Mouse (Mus musculus): Measurements from ENCODE around the gene Strn3.
"Not testable (repeated sequence)": the region's sequence is repeated elsewhere in the genome, so short reads cannot be mapped to it uniquely, and the experiment has no call there.

Strn3 gene

DNA sequence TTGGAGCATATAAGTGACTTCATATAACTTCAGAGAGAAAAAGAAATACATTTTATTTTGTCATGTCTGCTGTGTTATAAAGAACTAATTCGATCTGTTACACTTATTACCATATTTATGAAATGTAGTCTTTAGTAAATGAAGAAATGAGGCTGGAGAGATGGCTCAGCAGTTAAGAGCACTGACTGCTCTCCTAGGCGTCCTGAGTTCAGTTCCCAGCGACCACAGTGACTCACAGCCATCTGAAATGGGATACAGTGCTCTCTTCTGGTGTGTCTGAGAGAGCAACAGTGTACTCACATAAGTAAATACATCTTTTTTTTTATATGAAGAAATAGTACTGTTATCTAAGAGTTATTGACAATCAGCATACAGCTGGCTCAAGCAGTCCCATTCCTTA is 1.7 kb upstream of the Strn3 start:
- no peak for DNase-seq (ENCODE audit: low spot score)

DNA sequence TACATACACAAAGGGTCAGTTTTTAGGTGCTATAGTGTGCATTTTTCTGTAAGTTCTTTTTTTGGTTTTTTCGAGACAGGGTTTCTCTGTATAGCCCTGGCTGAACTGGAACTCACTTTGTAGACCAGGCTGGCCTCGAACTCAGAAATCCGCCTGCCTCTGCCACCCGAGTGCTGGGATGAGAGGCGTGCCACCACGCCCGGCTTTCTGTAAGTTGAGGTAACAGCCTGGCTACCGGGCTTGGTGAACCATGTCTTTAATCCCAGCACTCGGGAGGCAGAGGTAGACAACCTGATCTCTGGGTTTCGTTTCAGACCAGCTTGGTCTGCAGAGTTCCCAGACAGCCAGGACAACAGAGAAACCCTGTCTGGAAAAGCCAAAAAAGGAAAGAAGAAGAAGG is 1.2 kb upstream of the Strn3 start:
- not testable (repeated sequence) for DNase-seq (ENCODE audit: low spot score)

DNA sequence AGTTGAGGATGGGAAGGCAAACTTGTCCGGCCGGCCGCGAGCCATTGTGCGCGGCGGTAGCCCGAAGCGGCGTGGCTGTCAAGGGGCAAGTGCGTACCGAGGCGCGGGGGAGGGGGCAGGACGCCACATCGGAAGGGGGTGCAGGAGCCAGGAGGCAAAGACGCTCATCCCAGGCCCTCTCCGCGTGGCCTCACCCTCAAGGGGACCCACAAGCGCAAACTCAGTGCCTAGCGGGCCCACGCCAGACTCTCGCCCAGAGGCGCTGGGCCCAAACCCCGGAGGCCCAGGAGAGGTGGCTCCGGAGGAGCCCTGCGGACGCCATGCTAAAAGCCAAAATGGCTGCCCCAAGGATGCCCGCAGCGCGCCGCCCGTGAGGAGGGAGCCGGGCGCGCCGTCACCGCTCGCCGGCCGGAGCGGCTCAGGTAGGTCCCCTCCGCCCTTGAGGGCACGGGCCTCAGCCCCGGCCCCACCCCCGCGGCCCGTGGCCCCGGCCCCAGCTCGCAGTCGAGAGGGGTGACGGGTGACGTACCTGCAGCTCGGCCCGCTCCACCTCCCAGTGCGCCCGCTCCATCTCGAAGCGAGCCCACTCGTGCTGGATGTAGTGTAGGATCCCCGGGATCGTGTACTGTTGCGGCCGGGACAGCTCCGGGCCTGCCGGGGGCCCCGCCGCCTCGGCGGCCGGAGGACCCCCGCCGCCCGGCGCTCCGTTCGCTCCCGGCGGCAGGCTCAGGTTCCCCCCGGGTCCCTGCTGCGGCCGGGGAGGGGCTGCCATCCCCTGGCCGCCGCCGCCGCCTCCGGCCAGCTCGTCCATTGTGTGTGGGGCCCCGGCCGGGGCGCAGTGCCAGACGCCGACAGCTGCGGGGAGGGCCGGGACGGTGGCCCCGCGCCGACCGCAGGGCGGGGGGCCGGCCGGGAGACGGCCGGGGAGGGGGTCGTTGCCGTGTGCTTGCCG is 528 bp downstream of the Strn3 start, which contains the start of gene Ap4s1:
Ap4s1 (plus strand) TSS at position 141 of the 952 bp plus-strand sequence.
- peak; percentile 71 for DNase-seq (ENCODE audit: low spot score)

DNA sequence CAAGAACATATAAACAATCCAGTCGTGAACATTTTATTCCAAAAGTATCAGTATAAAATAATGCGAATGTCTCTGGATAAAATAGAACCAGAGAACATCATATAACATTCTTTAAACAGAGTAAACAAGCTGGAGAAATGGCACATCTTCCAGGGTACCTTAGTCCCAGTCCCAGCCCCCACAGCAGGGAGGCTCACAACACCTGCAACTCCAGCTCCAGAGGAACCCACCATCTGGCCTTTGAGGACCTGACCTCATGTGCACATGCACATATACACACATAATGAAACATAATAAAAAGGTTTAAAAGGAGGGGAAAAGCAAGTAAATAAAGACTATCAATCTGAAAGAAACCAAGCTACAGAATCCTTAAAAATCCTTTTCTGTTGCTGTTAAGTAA is 3.2 kb downstream of the Strn3 start:
- no peak for DNase-seq (ENCODE audit: low spot score)

DNA sequence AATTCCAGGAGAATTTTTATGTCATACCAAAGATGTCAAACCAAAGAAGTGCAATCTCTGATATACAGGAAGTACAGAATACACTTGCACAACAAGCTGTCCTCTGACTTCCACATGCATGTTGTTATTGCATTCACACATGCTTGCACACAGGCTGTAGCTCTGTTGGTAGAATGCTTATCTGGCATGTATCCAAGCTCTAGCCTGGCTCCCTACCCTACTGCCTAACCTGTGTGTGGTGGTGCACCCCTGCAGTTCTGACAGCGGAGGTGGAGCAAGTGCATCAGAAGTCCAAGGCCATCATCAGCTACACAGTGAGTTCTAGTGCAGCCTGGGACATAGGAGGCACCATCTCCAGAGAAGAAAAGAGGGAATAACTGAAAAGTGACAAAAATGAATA is 12.9 kb downstream of the Strn3 start:
- DNase-seq (ENCODE audit: low spot score) = no peak

DNA sequence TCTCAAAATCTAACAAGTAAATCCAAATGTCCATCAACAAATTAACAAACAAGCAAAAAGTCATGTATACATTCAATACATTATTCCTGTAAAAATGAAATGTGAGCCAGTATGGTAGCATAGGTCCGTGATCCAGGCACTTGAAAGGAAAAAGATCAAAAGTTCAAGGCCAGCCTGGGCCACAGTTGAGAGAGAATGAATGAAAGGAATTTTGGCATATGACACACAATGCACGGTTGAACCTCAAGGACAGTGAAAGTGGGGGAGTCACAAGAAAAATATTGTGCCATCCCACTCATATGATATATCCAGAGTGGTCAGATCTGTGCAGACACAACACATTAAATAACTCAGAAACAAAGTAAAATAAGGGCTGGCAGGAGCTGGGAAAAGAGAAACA is 15.3 kb downstream of the Strn3 start:
- no peak for DNase-seq (ENCODE audit: low spot score)

DNA sequence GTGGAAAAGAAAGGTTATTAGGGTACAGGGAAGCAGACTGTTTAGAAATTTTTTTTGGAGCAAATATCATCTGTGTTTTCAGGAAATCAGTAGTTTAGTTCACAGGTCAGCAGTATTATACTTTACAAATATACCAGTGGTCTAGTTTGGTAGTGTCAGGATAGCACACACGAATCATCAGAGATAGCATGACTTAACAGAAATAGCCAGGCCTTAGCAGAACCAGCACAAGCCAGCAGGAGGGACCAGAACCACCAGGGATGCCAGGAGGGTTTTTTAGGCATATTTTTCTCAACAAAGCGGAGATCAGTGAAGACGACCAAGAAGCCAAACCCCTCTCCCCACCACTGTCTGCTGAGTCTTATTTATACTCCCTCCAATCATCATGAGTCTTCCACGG is 18.4 kb downstream of the Strn3 start:
- no peak for DNase-seq (ENCODE audit: low spot score)

DNA sequence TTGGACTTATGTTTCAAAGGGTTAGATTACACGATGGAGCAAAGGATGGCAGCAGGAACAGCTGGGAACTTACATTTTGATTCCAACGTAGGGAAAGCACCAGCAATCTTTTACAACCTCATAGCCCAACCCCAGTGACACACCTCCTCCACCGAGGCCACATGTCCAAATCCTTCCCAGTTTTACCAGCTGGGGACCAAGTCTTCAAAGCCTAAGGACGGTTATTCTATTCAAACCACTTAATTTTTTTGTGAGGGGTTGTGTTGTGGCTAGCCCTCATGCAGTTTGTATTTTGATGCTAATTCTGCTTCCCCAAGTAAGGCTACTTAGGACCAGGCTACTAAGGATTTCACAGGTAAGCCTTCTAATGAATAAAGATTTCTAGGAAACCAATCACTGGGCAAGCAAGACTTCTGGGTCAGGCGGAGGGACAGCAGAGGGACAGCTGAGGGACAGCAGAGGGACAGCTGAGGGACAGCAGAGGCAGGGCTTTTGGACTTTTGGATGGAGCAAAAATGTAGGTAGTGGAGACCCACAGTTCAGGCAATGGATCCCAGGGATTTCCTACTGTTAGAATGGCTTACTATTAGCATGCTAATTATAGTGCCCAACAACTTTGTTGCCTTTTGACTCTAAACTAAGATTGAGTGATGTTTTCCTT is 20.3 kb downstream of the Strn3 start:
- no peak for DNase-seq (ENCODE audit: low spot score)

DNA sequence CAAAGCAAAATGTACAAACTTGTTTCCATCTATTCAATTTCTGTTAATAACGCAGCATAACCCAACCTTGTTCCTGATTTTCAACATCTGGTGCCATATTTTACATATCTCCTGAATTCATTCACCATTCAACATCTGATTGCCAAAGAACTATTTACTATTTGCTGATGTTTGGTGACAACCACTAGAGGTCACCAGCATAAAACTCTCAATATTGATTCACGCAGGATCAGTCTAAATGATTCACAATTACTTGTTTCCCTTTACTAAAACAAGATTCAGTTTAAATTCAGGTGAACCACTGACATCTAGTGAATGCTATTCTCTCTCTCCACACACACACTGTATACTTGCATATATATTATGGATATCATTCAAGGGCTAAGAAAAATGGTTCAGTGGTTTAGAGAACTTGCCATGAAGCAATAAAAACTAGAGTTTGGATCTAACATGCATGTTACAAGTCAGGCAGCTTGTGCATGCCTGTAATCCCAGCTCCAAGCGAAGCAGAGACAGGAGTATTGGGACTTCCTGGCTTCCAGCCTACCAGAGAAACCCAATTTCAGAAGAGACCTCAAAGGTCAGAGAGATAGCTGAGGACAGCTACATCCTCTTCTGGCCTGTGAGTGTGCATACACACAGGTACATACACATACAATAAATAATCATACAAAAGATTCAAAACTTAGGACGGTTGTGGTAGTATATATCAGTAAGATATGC is 24.8 kb downstream of the Strn3 start:
- no peak for DNase-seq (ENCODE audit: low spot score)

DNA sequence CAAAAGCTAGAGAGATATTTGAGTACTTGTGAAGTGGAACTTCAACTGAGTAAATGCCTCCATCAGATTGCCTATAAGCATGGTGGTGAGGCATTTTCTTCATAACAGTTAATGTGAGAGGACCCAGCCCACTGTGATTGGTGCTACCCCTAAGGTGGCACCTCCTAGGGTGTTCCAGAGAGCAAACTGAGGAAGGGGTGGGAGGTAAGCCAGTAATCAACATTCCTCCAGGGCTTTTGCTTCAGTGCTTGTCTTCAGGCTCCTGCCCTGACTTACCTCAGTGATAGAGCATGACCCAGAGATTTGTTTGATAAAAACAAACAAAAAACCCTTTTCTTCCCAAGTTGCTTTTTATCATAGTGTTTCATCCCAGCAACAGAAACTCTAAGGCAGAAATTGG is 27.8 kb downstream of the Strn3 start:
- DNase-seq (ENCODE audit: low spot score) = no peak

DNA sequence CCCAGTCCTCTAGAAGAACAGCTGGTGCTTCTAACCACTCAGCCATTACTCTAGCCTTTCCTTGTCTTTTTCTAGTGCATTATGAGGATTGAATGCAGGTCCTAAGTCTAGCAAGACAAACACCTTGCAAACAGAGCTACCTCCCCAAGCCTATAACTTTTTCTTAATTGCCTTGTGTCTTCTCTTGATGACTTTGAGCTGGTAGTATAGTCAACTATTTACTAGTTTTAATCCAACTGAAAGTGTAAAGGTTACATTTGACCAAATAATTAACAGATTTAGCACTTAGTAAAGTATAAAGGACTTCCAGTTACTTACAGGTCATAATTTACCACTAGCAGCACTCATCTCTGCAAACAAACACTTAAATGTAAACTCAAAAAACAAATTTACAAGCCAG is 28.7 kb downstream of the Strn3 start:
- no peak for DNase-seq (ENCODE audit: low spot score)

DNA sequence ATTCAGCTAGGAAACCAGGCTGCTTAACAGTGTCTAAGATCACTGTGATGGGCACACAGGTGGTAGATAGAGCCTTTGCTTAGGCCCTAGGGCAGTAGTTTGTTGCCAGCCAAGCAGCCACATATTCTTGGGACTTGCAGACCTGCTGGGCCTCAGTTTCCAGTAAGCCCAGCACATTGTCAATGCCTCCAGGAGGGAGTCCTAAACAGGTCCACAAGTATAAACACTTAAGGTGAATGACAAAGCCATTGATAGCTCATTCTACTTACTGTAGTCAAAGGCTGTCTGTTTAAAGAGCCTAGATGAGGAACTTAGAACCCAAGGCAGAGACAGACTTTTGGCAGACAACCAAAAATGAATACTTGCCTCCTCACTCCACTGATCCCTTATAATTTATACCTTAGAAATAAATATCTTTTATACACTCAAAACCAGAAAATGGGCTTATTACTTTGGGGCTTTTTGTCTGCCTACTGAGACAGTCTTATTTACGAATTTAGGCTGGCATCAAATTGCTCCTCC is 35.7 kb downstream of the Strn3 start:
- no peak for DNase-seq (ENCODE audit: low spot score)

DNA sequence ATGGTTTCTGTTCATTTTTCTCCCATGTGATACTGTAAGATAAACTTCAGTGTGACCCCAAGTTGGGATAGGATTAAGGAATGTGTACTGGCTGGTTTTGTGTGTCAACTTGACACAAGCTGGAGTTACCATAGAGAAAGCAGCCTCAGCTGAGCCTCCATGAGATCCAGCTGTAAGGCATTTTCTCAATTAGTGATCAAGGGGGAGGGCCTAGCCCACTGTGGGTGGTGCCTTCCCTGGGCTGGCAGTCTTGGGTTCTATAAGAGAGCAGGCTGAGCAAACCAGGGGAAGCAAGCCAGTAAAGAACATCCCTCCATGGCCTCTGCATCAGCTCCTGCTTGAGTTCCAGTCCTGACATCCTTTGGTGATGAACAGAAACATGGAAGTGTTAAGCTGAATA is 42.3 kb downstream of the Strn3 start:
- not testable (repeated sequence) for DNase-seq (ENCODE audit: low spot score)

DNA sequence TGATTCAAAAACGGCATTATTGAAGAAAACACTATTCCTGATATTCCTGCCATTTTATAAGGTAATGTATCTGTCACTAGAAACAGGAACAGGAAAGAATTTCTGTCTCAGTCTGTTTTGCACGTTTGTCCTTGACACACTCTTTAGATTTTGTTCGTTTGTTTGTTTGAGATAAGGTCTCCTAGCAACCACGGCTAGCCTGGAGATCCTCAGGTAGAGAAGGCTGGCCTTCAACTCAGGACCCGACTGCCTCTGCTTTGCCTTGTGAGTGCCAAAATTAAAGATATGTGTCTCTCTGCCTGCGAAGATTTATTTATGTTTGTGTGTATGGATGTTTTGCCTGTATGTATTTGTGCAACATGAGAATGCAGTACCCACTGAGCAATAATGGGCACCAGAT is 49.8 kb downstream of the Strn3 start:
- peak; percentile 40 for DNase-seq (ENCODE audit: low spot score)

DNA sequence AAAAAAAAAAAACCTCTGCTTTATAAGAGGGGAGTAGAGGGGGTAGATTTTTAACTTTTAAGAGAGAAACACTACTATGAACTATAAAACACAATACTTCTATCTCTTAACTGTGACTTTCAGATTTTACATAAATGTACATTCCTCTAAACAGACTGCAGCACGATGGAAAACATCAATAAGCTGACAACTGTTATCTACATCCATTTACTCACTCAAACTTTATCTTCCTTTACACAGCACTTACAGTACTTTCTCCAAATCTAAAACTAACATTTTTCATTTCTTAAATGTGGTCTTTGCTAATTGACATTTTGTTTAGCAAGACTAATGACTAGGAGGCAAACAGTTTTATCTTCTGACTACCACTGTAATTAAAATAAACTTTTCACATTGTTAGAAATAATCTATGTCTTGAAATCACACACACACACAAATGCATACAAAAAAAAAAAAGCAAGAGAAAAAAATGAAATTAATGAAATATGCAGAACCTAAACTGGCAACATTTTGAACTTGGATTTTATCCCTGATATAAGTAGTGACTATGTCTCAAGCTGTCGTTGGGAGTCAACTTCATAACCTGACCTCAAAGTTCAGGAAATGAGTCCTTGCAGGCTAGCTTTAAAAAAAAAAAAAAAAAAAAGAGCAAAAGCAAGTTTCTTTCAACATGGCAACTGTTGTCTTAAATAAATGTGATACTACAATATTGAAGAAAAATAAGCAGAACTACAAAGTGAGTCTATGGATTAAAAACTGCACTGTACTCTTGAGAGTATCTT is 54.8 kb downstream of the Strn3 start:
- DNase-seq (ENCODE audit: low spot score) = no peak

DNA sequence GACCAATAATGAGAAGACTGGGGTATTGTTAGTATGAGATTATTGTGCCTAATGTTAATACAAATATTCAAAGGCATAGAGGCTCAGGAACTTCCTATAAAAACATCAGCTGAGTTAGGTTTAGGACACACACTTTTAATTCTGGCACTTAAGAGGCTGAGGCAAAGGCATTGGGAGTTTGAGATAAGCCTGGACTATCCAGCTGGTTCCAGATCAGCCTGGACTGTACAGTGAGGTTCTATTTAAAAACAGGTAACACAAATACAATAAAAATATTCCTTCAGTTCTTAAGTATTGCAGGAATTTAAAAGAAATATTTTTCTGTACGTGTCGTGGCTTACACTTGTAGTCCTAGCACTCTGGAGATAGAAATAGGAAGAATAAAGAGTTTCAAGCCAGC is 55.4 kb downstream of the Strn3 start:
- no peak for DNase-seq (ENCODE audit: low spot score)

DNA sequence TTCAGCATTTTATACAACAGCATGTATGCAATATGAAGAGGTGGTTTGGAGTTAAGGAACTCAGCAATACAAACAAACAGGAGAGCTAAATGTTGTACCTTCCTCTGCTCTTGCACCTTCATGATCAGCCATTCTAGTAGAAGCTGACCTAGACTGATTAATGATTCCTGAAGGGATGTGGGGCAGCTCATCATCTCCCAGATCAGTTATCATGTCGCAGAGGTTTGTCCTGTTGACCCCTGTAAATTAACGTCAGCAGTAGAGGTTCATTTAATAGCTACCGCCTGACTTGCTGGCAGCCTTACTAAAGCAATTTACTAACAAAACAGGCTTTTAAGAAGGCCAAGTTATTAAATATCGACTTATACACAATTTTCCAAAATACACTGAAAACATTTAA is 58.2 kb downstream of the Strn3 start:
- DNase-seq (ENCODE audit: low spot score) = no peak

DNA sequence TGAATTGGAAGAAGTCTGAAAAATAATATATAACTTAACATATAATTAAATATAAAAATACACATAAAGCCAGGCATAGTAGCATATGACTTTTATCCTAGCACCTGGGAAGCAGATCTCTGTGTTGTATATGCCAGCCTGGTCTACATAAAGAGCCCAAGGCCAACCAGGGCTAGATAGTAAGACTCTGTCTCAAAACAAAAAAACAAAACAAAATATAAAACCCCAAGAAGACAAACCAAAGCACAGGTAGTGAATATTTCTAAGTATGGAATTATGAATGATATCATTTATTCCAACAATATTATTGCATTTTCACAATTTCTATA is 68.4 kb downstream of the Strn3 start:
- DNase-seq (ENCODE audit: low spot score) = no peak

DNA sequence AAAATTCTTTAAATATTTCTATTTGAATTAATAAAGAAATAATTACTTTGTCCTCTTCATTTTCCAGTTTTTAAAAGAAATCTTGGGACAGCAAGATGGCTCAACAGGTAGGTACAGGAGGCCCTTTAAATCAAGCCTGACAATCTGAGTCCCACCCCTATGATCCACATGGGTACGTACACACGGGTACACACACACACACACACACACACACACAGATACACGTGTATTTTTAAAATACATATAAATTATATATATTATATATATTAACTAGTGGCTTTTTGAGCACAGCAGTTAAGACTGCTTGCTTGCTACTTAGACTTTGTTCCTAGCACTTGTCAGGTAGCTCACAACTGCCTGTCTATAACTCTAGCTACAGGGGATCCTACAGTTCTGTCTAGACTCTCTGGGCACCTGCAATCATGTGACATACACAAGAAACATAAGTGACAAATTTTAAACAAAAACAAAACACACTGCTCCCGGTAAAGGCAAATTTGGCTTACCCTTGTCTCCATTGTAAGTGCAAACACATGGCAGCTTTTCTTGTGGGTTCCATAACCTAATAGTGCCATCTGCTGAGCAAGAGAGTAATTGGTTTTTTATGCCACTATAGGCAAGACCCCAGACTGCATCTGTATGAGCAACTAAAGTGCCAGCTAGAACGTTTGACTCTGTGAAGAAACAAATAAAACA is 68.9 kb downstream of the Strn3 start:
- peak; percentile 27 for DNase-seq (ENCODE audit: low spot score)

DNA sequence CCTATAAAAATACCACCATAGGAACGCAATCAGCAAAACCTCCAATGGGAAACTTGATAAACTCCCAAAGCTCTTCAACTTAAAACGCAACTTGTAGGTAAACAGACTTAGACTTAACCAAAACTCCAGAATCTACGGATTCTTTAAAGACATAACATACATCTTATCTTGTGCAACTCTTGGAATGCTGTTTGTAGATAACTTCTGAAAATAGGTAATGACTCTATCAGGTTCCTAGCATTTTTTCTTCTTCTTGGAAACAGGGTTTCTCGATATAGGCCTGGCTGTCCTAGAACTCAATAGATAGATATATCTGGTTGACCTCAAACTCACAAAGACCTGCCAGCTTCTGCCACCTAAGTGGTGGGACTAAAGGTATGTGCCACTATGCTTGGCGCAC is 70.5 kb downstream of the Strn3 start:
- DNase-seq (ENCODE audit: low spot score) = no peak

DNA sequence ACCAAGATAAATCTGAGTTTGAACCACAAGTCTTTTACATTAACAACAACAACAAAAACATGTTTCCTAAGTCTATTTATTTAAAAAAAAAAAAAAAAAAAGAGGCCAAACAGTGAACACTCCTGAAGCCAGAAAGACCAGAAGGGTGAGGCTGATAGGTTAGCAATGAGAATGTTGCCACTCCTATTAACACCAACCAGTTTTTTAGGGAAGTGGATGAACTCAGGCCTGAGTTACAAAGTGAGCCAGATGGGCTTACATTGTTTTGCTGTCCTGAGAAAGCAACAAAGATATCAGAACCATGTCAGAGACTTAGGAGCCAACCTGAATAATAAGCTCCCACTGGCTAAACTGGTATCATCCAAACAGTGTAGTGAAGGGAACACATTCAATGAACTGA is 71.1 kb downstream of the Strn3 start:
- no peak for DNase-seq (ENCODE audit: low spot score)
